Mouse (Mus musculus) kidney, postnatal 14 days (tissue): ENCODE results near the gene Rnd1.

ENCODE experiments used
- DNase-seq: peaks from one replicate; pipeline ENCODE4 v3.0.0; 2022; ENCODE audit warnings: mixed read lengths

Rnd1 gene

GRCm38 (mm10) chr15:98635291-98635841, 41.9 kb downstream of the Rnd1 start:
- no peak for DNase-seq

GRCm38 (mm10) chr15:98634541-98635081, 42.6 kb downstream of the Rnd1 start:
- peak; percentile 87 for DNase-seq

DNA sequence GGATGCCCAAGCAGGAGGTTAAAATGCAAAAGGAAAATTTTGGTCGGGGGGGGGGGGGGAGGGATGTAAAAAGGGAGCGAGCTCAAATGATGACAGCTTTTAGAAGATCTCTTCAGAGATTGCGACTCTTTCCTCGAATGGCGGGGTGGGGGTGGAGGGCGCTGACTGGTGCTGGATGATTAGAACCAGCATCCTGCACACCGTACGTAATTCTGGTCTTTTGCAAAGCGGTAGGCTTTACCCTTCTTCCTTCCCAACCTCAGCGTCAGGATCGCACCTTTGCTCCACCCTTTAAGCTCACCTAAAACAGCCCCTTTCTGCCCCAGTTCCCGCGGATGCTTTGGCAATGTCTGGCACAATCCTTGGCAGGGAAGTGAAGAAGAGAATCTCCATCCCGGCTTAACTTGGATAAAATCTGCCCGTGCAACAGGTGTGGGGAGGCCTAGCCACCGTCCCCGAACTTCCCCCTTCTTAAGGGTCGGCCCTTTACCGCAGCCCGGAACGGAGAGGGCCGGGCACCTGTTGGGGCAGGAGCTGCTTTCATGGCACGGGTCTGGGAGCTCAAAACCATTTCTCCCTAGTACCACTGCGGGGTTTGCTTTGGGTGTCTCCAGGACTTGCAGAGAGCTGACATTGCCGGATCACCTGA, 43.3 kb downstream of the Rnd1 start:
- DNase-seq, result no peak

- DNase-seq, result no peak
Measured at GRCm38 (mm10) chr15:98632921-98633320, 44.3 kb downstream of the Rnd1 start.

GRCm38 (mm10) chr15:98632107-98632744, 45.0 kb downstream of the Rnd1 start:
- peak; percentile 80 for DNase-seq

DNA sequence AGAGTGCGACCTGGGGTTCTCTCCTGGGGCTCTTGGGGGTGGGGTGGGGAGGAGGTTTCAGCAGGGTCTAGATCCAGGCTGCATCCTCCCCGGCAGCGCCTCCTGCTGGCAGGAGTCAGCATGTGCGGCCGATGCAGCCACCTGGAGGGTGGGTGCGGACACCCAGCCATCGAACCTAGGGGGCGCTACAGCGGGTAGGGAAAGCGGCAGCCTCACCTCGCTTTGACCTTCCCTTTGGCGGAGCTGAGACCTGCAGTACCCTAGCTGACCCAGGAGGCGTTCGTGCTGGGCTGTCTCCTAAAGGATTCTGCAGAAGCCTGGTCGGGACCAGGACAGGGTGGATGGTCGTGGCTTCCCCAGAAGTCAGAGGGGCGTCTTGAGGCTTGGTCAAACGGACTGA, 45.8 kb downstream of the Rnd1 start:
- peak; percentile 74 for DNase-seq

DNA sequence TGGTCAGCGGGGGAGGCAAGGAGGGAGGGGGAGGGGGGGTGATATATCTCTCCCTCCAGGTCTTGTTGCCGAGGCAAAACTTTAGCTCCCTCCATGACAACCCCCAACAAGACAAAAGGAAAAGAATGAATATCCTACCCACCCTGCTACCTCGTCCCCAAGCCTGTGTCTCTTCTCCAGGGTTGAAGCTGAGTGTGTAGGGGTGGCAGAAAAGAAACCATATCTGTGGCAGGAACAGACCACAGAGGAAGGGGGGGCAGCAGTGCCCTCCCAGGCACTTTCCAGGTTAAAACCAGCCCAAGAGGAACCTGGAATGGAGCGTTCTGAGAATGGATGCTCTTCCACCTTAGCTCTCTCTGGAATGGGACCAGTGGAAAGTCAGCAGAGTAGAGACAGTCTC, 46.7 kb downstream of the Rnd1 start, which contains the start of gene Cacnb3:
TSS of gene Cacnb3 (plus strand) at position 301 of the 400 bp plus-strand sequence.
- DNase-seq, result no peak

- no peak for DNase-seq
Measured at GRCm38 (mm10) chr15:98629464-98629863, 47.8 kb downstream of the Rnd1 start.

DNA sequence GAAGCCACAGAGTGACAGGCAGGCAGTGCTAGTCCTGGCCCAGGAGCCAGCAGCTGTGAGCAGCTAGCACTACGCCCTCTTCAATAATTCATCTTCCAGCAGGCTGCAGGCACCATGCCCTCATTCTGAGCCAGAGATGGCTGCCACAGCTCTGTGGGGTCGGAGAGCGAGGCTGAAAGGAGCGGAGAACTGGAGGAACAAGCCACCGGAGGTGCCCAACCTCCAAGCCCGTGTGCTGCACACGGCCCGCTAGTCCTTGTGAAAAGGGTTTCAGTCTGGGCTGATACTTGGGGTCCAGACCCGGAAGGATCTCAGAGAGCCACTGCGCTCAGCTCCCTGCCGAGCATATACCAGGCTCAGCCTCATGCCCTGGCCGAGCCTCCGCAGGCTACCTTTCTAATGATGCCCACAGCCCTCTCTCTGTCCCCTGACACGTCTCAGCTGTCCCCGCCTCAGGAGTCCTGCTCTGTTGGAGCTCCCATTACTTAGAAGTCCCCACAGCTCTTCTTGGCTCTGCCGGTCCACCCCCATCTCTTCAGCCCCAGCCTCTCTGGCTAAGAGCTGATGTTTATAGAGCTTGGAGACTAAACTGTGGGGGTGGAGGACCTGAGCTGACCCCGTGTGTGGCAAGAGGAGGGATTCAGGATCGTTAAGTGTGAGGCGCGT, 48.5 kb downstream of the Rnd1 start:
- no peak for DNase-seq

DNA sequence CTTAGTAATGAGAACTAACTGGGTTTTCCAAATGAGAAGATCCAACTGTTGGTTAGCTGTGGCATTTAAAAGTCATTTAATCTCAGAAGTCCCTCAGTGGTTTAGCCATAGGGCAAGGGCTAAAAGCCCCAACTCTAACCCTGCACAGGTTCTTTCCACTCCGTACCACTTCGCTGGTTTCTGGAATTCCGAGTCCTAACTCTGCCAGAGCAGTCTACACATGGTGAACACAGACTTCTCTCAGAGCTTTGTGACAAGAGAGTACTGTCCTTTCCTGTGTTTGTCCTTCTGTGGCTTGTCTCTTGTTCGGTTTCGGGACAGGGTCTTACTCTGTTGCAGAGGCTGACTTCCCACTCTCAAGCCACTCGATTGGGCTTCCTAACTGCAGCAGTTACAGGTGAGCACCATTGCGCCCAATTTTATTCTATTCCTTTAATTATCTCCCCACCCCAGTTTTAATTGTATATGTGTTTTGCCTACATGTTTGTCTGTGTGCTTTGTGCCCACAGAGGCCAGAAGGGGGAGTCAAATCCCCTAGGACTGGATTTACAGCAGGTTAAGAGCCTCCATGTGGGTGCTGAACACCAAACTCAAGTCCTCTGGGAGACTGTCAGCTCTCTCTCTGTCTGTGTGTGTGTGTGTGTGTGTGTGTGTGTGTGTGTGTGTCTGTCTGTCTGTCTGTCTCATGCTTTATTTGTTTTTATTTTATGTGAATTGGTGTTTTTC, 50.6 kb downstream of the Rnd1 start:
- DNase-seq, result no peak

- no peak for DNase-seq
Measured at GRCm38 (mm10) chr15:98626078-98626477, 51.2 kb downstream of the Rnd1 start.

DNA sequence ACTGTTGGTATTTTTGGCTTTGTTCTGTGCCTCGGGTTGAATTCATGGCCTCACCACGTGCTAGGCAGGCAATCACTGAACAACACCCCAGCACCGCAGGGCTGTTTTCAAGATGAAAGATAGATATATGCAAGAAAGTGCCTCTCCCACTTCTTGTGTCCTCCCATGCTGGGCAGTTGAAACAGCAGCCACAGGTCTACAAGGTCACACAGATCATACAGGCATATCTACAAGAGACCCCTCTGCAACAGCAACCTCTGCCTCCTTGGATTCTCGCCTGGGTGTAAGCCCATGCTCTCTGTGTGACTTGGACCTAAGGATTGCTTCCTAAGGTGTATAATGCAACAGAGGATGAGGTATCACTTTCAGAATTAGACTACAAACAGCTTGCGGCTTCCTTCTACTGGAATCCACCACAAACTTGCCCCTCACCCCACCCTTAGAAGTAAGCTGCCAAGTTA, 53.9 kb downstream of the Rnd1 start:
- DNase-seq, result no peak

- no peak for DNase-seq
Measured at GRCm38 (mm10) chr15:98622721-98623120, 54.5 kb downstream of the Rnd1 start.

DNA sequence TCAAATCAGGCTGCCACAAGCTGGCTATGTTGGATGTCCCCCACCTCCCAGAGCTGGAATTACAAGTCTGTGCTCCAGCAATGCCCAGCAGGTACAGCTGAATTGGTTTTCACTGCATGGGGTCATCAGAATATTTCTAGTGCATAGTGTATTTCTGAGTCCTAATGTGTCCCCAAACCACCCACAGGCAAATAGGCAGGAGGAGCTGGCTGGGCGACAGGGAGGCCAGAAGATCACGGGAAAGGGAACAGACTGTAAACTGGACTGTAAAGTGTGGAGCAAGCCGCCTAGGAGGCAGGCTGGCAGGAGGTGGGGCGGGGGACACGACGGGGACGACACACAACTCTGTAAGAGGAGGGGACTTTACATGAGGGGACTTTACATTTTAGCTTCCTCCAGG, 55.1 kb downstream of the Rnd1 start:
- peak; percentile 59 for DNase-seq

DNA sequence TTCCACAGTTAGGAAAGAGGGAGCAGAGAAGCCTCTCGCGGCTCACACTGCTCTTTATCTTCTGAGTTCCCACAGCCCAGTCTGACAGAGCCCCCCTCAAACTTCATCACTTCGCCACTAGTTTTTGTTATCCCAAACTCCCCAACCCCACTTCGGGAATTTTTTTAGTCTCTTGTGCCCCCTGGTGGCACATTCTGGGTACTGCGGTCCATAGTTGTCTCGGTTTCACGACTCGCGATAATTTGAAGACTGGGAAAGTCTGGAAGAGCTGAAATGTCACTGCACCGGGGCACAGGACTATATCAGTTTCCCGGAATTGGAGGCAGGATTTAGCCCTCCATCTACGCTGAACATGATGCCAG, 60.1 kb downstream of the Rnd1 start:
- peak; percentile 82 for DNase-seq

GRCm38 (mm10) chr15:98616362-98617175, 60.7 kb downstream of the Rnd1 start:
- DNase-seq, result peak; percentile 49

DNA sequence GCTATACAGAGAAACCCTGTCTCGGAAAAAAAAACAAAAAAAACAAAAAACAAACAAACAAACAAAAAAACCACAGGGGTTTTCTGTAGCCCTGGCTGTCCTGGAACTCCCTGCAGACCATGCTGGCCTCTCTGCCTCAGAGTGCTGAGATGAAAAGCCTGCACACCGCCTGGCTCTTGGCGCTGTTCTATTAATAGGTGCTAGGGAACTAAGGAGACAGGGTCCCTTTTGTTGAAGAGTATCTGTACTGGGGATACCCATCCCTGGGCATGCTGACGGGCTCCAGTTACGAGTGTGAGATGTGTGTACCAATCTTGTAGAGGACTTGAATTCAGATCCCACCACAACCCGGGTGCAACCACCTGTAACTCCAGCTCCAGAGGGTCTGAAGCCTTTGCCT, 61.5 kb downstream of the Rnd1 start:
- no peak for DNase-seq

DNA sequence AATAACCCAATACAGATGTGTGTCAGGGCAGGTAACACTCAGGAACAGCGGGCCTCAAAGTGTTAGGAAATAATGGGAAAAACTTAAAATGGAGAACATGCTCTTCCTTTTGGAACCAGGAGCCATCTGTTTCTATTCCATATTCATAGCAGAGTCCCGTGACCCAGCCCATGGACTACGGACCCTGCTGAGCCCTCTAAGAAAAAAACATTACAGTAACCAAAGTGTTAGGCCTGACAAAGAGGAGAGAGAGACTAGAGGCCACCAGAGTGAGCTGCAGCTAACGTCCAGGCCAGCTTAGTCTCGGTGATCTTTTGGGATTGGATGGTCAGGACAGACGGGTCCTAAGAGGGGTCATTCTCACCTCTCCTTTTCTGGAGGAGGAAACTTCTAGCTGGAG, 62.3 kb downstream of the Rnd1 start:
- DNase-seq, result peak; percentile 54

- peak; percentile 79 for DNase-seq
Measured at GRCm38 (mm10) chr15:98614551-98614950, 62.7 kb downstream of the Rnd1 start.
